Mouse (Mus musculus): Measurements from ENCODE around the gene Ptprn2. TPM values are rescaled to one million over a fixed set of nuclear protein-coding genes. Genes with fewer than 3 reads are reported as not detected.

Ptprn2 gene
- total RNA-seq, 2 experiments from 2014 or later = not detected

DNA sequence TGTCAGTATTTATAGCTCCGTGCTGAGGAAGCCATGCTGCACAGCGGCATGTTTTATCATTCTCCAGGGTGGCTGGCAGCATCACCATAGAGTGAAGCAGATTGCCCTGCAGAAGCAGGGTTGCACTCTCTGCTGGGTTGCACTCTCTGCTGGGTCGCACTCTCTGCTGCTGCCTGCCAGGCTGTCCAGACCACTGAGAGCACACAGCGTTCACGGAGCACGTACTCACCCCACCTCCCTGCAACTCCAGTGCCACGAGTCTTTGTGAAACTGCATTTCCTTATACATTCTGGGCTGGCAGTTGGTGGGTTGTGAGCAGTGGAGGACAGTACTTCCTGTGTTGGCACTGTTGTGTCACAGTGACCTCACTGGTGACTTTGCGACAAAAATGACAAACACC lies 108.9 kb downstream of the Ptprn2 start:
- no peak for DNase-seq

DNA sequence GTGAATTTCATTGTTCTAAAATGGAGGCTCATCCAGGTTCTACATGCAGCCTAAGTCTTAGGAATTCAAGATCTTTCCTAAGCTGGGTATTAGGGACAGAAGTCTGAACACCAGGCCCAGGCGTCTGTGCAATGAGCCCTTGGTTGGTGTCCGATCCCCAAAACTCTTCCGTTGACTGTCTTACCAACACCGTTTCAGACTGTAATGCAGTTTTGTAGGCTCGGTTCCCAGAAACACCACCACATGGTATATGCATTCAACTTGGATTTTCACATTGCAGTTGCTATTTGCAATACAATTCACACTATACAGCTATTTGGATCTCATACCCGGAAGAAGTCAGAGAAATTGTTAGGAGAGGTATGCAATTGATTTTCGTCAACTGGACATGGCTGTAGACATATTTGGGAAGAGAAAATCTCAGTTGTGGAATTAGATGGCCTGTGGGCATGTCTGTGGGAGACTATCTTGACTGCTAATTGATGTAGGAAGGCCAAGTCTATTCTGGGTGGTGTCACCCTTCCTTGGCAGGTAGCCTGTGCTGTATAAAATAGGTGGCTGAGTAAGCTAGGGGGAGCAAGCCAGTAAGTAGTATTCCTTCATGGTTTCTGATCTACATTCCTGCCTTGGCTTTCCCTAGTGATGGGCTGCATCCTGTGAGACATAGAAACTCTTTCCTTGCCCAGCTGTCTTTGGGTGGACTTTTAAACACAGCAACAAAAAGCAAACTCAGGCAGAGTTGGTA lies 109.5 kb downstream of the Ptprn2 start:
- no peak for DNase-seq

DNA sequence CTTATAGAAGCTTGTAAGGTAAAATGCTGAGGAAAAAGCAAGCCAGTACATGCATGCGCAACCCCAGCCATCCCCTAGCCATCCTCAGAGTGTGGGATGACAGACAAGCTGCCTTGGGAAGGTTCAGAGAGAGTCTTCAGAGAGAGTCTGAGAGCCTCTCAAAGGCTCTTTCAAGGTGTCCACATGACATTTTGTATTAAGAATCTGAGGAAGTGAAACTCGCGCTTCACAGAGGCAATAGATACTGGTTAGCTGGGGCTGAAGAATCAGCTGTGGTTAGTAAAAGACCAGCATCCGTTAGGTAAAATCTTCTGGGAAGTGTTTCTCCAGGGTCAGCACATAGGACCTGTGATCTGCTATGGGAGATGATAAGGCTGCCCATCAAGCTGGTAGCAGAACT lies 110.2 kb downstream of the Ptprn2 start:
- no peak for DNase-seq

DNA sequence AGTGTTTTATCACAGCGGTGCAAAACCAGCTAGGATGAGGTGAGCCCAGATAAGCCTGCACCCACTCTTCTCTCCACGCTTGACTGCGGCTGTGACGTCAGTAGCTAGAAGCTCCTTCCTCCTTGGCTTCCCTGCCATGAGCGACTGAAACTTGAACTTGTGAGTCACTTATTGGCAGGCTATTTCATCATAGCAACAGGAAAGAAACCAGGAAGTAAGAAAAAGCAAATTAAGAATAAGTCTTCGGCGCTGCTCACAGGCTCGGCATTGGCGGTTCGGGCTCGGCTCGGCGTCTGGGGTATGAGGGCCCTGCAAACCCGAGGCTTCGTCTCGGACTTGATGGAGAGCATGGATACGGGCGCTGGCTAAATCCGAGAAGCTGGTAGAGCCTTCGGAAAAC lies 111.5 kb downstream of the Ptprn2 start:
- no peak for DNase-seq

DNA sequence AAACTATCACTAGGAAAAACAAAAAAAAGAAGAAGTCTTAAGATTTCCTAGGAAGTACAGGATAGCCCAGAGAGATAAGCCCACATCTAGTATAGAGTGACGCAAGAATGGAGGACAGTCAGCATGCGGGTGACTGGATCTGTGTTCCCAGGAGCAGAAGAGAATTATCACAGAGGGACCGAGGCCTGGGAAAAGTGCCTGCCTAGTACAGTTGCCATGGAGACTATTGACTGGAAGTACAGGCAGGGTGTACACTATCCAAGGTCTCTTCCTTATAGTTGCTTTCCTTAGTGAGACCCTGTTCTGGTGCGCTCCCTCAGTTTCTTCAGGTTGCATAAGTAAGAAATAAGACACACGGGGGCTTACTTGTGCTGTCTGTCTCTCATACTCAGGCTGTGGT lies 112.2 kb downstream of the Ptprn2 start:
- no peak for DNase-seq

DNA sequence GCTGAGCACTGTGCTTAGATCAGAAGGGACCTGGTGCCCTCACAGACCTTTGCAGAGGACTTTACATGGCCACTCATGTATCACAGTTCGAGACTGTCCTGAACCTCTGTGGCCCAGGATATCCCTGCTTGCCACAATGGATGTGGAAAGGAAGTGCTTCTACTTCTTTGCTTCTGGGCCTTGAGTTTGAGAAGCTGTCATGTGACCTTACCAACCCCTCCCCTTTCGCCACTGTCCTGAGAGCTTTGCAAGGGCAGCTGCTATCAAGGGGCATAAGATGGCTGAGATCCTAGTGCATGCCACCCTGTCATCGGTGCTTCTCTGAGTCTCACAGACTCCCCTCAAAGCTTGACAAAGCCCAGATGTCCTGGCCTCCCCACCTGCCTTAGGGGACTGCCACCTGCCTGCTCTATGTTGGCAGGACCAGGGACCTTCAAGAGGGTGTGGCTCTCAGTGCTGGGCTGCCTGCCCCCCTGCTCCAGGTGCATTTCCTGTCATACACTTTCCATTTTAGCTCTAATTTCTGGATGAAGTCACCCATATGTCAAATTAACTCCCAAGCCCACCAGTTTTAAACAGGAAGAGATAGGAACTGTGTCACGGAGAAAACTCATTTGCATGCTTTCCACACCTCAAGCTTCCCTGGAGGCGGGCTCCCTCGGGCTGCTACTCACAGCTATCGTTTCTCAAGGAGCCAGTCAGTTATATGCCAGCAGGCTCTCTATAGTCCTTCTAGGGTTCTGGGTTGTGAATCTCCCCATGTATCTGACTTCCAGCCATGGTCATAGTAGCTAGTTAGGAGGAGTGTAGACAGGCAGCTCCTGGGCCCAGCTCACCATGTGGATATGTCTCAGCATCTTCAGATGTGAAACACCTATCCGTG lies 112.8 kb downstream of the Ptprn2 start:
- DNase-seq = no peak

DNA sequence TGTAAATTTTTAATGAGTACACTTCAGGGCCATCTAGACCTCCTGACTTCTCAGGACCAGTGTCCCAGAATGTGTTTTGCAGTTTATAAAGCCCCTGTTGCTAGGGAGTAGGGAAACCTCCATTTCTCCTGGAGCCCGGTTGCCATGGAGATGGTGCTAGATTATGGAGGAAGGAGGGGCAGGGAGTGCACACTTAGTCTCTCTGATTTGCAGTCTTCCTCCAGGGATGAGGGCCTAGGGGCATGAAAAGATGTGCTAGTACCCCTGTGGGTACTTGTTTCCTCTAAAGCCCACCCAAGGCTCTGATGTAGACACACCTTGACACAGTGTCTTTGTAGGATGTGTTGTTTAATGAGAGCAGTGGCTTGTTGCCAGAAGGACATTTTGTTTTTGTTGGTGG lies 114.0 kb downstream of the Ptprn2 start:
- no peak for DNase-seq

DNA sequence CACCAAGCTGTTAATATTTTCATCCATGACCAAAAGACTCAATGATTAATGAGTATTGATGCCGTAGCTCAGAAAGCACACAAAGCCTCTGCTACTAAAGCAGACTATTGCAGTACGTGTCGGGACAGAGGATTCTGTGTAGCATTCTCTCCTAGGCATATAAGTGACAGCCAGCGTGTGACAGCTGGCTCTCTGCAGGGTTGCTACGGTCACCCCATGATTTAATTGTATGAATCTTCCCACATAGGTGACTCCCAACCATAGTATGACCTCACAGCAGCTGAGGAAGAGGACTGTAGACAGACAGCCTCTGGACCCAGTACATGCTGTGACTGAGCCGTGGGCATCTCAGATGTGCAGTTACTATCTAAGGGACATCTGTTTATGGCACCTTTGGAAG lies 114.5 kb downstream of the Ptprn2 start:
- DNase-seq = no peak

DNA sequence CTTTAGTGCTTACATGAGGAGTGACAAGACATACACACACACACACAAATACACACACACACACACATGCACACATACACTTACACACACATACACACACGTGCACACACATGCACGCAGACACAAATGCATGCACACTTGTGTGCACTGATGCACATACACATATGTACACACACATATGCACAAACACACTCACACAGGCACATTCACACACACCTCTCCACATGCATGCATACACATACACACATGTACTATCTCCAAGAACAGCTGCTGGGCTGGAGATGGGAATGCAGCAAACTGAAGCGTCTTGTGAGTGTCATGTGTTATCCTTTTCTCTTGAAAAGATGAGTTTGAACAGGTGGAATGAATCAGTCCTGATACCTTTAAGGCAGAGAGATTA lies 115.9 kb downstream of the Ptprn2 start:
- DNase-seq = no peak

DNA sequence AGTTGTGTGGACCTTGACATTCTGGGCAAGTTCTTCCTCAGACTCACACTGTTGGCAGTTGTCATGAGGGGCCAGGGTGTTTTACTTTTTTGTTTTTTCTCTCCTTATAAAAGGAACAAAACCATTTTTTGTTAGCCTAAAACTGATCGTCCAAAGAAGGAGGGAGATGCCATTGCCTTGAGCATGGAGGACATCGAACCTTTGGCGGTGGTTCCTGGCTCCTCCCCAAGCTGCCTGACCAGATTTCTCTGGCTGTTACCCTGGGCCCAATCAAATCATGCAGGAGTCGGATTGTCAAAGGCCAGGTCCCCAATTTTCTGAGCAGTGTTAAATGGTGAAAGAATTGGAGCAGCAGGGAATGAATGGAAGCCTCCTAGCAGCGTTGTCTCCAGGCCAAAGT lies 116.4 kb downstream of the Ptprn2 start:
- no peak for DNase-seq

DNA sequence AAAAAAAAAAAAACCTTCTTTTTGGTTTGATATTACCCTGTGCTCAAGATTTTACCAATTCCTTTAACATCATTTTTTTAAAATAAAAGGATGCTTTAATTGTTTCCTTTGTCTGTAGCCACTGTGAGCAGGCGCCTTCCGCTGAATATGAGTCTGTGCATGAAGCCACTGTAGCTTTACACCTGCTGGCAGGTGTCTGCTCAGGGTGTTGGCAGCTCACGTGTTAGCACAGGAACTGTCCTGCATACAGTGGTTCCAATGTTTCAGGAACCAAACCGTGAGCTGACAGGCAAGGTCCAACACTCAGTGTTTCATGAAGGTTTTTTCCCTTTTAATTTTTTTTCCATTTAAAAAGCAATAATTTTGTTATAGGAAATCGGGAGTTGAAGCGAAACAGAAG lies 123.1 kb downstream of the Ptprn2 start:
- no peak for DNase-seq

DNA sequence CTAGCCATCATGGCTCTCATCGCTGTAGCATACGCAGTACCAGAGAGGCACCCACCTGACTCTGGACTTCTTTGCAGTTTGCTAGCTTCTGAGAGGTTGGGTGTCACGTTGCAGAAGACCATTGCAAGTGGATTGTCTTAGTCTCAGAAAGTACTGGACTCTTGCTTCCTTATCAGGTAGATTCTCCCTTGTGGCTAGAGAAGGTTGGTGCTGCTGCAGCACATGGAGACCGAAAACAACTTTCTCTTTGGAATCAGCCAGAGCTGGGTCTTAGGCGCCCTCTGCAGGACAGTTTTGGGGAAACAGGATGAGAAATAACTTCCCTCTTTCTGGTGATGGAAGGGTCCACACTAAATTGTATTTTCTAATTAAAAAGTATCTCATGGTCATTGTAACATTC lies 134.3 kb downstream of the Ptprn2 start:
- no peak for DNase-seq

DNA sequence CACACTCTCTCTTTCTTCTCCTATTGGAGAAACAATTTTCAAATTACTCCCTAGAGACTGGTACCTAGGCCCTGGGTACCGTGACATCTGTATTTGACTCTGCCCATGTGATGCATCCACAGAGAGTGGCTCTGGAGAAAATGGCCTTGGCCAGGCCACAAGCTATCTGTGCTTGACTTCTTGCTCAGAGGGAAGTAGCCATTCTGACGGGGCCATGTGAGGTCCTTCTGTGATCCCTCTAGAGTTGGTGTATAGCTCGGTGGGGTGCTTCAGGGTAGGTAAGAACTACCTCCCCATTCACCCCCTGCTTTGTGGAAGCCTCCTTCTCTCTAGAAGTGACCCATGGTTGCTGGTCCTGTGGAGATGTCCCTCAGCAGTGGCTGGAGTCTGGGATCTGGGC lies 134.8 kb downstream of the Ptprn2 start:
- no peak for DNase-seq

DNA sequence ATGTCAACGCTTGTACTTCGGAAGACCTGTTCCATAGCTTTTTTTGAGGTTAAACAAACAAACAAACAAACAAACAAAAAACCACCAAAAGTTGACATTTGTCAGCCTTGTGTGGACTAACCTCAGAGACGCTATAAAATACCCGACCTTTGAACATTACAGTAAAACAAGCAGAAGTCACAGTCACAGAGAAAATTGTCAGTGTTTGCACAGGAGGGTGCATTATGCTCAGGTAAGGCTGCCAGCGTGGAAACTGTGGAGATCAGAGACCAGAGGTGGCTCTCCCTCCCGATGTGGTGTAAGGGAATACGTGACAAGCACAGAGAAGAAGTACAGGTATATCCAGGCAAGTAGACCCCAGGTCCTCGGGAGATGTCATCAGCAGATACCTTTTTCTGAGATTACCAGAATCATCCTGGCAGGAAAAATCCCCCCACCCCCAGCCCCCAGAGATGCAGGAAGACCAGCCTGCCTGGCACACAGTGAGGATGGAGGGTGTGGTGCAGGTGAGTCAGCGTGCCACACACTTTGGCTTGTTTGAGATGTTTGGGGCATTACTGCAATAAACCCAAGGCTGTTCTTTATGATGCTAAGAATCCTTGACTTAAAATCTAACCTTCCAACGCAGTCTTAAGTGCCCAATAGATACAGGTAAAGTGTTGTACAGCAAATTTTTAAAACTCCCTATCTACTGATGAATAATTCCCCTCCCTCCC lies 136.0 kb downstream of the Ptprn2 start:
- no peak for DNase-seq

DNA sequence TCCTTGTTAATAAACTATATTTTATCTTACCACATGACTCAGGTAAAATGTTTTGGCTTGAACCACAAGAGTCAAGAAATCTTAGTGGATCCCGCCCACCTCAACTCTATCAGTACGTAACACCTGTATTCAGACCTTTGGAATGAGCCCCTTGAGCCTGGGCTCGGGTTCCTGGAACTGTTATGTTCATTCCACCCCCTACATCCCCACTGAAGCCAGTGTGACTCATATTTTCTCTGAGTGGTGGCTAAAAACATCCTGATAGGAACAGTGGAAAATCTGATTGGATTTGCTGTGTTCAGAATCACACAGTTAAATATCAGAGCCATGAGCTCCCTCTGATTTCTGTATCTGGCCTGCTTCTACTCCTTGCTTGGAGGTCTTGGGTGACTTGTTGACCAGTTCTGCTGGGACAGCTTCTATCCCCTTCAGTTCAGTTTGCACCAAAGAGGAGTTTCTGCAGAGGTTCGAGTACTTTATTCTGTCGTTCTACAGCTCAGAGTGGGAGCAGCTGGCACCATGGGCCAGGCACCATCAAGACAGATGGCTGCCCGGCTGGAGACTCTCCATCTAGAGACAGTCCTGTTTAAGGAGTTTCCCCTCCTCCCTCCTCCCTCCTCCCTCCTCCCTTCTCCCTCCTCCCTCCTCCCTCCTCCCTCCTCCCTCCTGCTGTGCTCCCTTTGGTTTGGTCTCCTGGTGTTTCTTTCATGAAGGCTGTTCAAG lies 137.3 kb downstream of the Ptprn2 start:
- DNase-seq = no peak

DNA sequence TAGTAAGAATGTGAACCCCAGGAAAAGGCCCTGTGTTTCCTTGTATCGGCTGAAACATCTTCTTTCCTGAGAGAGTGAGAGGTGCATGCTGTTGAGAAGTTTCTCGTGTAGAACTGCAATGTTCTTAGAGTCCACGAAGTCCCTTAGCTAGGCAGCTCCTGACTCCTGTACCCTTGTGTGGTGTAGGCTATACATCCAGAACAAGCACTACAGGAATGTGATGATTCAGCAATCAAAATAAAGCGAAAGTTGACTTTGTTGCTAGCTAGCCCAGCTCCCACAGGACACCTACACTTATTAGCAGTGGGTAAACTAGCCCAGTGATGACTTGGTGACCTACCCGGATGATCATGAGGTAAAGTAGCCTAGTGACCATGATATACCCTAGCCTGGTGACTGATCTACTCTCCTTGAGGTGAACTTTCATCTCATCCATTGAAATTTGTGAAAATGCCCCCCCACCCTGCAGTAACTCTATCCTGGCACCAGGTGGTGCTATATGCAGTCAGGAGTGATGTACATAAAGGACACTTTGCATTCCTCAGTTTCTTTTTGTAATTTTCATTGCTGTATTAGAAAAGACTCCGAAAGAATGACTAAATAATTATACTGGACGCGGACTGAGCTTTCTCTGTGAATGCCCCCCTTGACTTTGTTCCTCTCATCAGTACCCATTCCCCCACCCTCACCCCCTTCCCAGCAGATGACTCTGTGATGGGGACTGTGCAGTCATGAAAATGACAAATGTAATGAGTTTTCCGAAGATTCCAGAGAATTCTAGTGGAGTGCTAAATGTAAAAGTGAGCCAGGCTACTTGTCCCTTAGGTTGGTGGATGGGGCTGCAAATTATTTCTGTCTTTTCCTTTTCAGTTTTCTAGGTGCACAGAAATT lies 140.1 kb downstream of the Ptprn2 start:
- DNase-seq = no peak

DNA sequence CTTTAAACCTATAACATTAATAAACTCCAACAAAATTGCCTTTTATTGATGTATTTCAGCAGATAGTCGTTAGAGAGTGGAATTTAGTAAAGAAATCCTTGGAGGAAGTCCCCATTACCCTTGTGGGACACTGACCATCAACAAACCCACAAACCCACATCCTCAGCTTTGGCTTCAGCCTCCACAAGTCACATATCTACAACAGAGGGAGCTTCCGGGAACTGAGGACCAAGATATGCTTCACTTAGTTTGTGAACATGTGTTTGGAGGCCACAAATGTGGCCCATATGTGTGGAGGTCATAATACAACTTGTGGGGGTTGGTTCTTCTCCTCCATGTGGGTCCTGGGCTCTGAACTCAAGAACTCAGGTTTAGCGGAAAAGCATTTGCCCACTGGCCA lies 143.5 kb downstream of the Ptprn2 start:
- DNase-seq = no peak

DNA sequence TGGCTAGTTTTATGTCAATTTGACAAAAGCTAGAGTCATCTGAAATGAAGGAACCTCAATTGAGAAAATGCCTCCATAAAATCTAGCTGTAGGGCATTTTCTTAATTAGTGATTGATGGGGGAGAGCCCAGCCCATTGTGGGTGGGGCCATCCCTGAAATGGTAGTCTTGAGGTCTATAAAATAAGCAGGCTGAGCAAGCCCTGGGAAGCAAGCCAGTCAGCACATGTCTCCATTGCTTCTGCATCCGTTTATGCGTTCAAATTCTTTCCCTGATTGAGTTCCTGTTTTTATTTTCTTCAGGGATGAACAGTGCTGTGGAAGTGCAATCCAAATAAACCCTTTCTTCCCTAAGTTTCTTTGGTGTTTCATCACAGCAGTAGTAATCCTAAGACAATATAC lies 152.0 kb downstream of the Ptprn2 start:
- no peak for DNase-seq

DNA sequence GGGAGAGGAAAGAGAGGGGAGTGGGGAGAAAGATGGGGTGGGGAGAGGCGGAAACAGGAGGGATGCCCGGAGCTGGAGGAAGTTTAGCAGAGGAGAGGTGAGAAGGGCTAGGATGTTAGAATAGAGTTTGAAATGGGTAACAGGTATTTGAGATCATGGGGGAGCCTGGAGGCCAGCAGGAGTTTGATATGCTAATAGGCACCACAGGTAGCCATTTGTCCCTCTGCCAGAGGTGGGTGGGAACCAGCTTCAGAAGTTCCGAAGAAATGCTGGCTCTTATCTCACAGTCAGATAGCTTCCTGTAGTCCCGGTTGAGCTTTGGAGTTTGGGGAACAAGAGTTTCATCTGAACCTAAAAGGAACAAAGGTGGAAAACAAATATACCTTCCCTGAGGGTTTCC lies 155.4 kb downstream of the Ptprn2 start:
- DNase-seq = no peak

DNA sequence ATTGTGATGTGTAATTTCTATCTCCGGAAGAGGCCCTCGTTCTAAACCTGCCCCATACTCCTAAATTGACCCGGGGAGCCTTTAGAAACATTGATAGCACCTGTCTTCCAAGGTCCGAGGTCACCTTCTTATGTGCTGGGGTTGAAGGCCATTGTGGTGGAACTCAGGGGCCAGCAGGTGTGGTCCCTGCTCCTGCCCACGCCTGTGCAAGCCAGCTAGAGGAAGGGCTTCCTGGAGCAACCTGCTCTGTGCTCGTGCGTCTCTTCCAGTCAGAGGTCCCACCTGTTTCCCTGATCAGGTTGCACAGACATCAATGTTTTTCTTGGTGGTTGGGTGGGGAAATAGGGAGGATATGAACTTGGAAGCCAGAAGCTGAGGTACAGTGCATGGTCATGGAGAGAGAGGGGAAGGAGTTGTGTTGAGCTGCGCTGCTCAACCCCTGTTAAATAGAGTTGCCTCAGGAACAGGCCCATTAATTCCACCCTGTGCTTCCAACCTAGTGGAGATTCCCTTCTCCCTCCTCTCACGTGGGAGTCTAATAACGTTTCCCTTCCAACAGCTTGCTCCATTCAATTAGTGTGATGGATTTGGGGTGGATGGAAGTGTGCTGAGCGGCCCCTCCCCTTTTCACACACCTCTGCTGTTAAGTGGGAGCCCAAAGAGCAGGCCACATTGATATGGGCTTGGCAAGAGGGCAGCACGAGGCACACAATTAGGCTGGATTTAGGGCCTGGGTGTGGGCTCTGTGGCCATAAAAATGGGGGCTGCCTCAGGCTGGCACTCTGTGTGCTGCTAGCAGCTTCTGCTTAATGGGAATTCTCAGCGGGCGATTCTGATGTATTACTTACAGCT lies 156.0 kb downstream of the Ptprn2 start:
- DNase-seq = no peak

Measured in gastrocnemius, postnatal 25 days (tissue).